Mouse (Mus musculus) lung, adult 18-20 months (tissue): ENCODE results near the gene Coro7.
A peak's percentile ranks its signal among the peaks of the same experiment; 100 is the strongest.

Experiments used
- DNase-seq, 2 experiments: peaks; one replicate each; pipeline ENCODE4 v3.0.0; 2022; ENCODE audit warnings: mixed read lengths in 2 of 2

Gene Coro7

DNA sequence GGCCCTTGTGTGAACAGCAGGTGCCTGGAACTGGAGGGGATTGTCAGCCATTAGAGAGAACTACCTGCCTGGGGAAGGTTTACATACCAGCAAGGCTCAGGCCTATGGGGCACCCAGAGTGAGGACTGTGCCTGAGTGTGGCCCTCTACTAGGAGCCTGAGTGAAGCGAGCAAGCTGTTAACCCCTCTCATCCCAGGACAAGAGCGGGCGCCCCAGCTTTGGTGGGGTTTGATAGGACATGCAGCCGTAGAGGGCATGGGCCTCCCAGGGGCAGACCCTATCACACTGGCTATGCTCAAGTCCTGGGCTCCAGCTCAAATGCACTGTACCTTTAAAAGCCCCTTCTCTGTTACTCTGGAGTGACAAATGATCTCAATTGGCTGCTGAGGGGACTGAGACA, 32.7 kb downstream of the Coro7 start:
- no peak for DNase-seq

- no peak for DNase-seq
Measured at GRCm38 (mm10) chr16:4645867-4646266, 33.7 kb downstream of the Coro7 start.

- peak; percentile 88 to 92 for DNase-seq
Measured at GRCm38 (mm10) chr16:4643670-4644419, 35.7 kb downstream of the Coro7 start.

DNA sequence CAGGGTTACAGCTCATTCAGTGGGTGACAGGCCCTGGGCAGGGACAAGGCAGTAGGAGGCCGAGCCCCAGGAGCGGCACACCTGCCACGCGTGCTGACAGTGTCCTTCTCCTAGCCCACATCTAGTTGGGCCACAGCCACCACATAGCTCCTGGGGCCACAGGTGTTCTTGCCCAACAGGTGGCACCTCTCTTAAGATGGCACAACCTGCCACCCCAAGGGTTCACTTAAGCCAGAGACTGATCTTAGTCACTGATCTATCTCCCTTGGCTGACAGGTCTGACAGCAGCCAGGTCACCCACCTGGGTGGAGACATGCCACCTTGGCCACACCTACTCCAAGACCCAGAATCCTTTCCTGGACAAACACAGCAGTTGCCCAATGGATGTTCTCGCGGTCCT, 36.6 kb downstream of the Coro7 start:
- peak; percentile 58 to 75 for DNase-seq

- DNase-seq = peak; percentile 85 to 89
Measured at GRCm38 (mm10) chr16:4642190-4642589, 37.4 kb downstream of the Coro7 start.

DNA sequence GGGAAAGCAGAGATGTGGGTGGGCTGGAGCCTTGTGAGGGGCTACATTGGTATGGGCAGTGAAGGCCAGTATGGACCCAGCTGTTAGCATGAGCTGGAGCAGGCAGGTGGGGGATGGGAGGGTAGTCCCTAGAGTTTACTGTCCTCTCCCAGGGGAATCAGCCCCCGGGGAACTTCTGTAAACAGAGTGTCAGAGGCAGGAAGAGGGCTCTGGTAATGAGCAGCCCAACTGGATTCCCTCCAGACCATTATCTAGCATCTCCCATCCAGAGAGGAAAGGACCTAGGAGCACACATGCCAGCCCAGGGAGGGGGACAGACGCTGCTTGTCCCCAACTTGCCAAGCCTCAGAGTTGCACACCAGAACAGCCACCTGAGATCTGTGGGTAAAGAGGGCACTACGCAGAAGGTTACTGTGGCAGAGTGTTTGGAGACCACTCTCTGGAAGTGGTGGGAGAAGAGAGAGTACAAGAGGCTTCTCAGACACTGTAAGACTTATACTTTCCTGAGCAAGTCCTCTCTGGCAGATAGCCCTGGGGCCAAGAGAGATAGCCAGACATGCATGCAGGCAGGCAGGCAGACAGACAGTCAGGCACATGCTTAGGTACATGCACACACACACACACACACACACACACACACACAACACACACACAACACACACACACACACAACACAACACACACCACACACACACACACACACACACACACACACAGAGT, 38.3 kb downstream of the Coro7 start:
- DNase-seq = peak; percentile 70 to 80

DNA sequence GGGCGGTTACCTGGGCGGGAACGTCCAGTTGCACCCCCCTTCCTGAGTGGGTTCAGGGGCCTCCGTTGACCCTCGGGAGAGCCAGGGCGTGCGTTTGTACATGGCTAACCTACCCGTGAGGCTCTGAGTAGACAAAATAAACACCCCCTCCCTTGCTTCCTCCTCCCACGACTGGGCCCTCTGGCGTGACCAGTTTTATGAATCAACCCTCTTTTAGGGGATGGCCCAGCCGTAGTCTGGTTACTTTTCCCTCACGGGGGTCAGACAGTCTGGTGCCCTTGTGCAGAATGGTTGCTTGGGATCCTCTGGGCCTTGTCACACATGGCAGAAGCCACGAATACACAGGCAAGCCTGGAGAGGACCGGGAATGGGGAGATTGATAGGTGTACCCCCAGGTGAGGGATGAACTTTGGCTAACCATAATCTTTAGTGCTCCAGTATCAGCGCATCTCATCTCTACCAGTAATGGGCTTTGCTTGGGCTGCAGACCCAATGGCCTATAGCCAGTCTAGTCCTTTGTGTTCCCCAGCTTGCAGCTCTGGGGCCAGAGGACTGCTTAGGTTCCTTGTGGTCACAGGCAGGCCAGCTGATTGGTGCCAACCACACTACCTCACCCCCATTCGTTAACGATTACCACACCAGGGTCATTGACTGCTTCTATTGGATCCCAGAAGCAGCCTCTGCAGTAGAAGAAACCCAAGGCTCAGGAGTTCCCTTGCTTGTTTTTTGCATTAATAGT, 39.1 kb downstream of the Coro7 start:
- DNase-seq = peak; percentile 64 to 71

DNA sequence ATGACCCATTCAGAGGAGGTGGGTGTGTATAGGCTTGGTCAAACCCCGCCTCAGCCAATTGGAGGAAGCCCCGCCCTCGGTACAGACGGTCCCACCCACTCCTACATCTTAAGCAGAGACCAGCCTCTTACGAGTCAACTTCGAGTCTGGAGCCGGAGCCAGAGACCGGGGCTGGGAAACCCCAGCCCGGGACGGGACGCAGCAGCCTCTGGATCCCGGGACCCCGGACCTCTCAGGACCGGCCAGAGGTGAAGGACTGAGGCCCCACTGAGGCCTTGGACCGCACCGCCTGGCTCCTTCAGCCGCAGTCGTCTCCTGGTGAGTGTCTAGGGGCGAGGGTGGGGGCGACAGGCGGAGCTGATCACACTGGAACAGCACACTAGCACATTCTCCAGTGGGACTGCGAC, 39.7 kb downstream of the Coro7 start, which contains the start of the genes Vasn and Dnaja3:
Gene Vasn, plus strand, starts transcription at position 111 of the 407 bp plus-strand sequence.
Gene Dnaja3, plus strand, starts transcription at position 159 of the 407 bp plus-strand sequence.
- peak; percentile 94 to 96 for DNase-seq

- no peak for DNase-seq
Measured at GRCm38 (mm10) chr16:4638891-4639390, 40.6 kb downstream of the Coro7 start.

DNA sequence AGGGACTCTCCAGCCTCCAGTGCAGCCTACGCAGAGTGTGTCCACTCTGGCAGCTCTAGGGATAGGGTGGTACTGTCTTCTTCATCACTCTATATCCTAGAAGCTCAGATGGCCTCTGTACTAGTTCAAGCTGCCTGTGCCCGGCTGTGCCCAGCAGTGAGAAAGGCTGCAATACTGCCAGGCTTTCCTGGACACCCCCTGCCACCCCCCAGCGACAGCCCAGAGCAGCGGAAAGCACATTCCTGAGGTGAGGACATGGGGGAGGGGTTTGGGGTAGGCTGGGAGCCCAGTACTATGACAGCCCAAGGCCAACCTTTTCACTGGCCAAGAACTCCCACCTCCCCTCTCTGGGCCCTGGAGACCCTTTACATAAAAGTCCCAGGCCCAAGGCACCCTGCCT, 43.8 kb downstream of the Coro7 start:
- no peak for DNase-seq

GRCm38 (mm10) chr16:4634681-4635080, 44.9 kb downstream of the Coro7 start:
- no peak for DNase-seq

DNA sequence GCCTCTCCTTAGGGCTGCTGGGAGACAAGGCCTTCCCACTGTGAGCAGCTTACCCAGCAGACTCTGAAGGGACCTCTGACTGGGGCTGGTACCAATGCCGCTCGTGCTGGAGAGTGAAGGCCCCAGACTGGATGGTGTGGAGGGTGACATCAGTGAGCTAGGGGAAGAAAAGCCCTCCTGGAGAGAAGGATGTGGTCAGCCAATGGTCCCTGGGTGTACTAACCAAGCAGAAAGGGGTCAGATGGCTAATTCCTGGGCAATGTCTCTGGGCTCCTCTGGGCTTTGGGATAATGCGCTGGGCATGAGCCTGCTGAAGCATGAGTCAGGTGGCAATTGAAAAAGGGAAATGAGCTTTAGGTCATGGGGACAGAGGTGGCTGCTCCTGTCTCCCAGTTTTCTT, 45.9 kb downstream of the Coro7 start:
- no peak for DNase-seq

- DNase-seq = peak; percentile 53 to 66
Measured at GRCm38 (mm10) chr16:4632050-4632449, 47.5 kb downstream of the Coro7 start.

DNA sequence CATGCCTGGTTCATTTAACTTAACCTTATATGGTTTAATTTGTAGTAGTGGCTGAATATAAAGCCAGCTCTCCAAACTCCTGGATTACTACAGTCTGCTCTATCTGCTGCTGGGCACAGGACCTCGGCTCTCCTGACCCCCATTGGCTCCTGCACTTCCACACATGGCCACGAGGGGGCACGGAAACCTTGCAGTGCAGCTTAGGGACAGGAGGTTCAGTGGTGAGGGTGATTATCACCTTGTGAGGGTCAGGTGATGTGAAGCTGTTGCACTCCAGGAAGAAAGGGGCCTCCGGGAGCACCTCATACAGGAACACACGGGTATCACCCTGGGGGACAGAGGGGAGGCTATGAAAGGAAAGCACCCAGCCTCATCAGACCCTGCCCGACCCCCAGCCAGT, 49.6 kb downstream of the Coro7 start:
- DNase-seq = peak; percentile 77 to 83

DNA sequence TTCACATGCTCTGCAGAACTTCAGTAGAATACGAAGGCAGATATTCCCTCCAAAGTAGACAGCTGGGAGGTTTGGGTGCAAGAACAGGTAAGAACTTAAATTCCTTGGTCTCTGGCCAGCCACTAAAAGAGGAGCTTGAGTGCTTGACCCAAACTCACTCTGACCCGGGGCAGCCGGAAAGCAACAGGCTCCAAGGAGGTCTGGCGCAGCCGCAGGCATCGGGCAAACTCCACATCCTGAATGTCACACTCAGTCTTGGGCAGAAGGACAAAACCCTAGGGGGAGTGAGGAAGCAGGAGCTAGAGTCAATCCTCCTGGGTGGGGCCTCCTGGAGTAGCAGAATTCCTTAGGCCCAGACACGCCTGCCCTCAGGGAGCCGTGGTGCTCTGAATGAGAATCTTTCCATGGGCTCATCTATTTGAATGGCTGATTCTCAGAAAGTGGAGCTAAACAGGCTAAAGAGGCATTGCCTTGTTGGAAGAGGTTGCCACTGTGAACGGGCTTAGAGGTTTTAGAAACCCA, 50.6 kb downstream of the Coro7 start:
- no peak for DNase-seq

DNA sequence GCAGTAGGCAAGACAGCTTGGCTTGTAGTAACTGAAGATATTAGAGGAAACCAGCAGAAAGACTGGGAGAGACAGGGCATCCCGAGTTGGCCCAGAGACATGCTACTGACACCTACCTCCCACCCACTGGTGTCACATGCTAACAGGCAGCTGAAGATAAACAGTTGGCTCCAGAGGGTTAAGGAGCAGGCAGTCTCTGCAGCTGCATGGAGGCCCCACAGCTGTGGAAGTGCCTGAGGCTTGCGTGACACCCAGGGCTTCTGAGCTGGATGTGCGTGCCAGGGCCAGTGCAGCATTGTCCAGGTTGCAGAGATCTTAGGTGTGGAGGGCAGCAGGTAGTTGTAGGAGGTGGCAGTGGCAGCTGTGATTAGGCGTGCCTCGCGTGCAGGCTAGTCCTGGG, 52.5 kb downstream of the Coro7 start:
- DNase-seq = no peak

GRCm38 (mm10) chr16:4624481-4625110, 55.0 kb downstream of the Coro7 start, which contains the start of gene Pam16:
Pam16 (minus strand) TSS chr16:4624988.
- peak; percentile 91 to 94 for DNase-seq

- DNase-seq = no peak
Measured at GRCm38 (mm10) chr16:4624074-4624473, 55.5 kb downstream of the Coro7 start.

DNA sequence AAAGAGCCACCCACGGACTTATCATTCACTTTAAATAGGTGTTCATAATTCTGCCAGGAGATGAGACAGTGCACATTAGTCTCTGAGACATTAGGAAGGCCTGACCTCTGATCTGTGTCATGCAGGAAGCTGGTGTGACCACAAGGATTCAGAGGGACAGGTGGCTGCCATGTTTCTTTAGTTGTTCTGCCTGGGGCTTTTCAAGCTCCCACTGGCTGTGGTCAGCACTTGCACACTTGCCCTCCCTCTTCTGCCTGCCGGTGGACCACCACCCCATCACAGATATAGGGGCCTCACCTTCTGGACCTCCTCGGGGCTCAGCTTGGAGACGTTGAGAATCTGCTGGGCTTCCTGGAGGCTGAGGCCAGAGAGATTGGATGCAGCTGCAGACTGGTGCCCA, 62.7 kb downstream of the Coro7 start:
- no peak for DNase-seq

DNA sequence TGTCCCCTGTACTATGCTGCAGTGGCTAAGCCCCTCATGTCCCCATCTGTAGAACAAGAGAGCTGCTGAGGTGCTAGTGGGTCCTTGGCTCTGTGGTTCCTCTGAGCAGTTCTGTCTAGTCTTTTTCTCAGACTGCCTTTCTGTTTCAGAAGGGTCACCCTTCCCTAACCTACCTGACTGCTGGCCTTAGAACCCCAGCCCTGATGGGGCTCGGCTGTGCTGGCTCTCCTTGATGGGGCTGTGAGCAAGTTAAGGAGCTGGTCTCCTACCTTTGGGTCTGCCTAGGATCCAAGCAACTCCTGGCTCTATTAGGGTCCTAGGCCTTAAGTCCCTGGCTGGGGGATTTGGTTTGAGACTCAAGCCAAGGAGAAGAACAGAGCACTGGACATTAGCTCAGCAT, 64.3 kb downstream of the Coro7 start:
- DNase-seq = no peak

DNA sequence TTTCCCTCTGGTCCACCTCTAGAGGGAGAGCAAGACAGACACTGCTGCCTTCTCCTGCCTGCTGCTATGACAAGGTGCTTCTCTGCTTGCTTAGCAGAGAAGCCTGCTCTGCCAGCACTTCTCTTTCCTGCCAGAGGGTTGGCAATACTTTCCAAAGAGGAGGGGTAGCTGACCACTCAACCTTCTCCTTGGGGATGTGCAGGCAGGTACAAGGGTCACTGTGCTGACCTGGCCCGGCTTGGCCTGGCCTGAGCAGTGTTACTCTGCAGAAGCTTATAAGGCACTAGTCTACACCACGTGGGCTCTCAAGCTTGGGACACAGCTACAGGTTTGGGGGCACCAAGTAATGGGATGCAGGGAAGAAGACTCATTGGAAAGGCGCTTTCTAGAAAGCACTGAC, 64.9 kb downstream of the Coro7 start:
- no peak for DNase-seq

DNA sequence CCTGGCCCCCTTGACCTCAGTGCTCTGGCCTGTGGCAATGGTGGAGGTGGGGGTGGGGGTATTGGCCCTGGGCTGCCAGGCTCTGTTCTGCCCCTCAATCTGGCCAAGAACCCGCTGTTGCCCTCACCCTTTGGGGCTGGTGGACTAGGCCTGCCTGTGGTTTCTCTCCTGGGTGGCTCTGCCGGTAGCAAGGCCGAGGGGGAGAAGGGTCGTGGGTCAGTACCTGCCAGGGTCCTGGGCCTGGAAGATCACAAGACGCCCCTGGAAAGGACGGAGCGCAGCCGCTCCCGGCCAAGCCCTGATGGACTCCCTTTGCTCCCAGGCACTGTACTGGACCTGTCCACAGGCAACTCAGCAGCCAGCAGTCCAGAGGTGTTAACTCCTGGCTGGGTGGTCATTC, 65.8 kb downstream of the Coro7 start:
- no peak for DNase-seq
